Mouse (Mus musculus): ENCODE data around the gene Tnnt3. TPM values are rescaled to one million over a fixed set of nuclear protein-coding genes. Genes with fewer than 3 reads are reported as not detected.

Gene Tnnt3
- polyA plus RNA-seq, 1 experiment from 2014 or later = 3.1 TPM

GRCm38 (mm10) chr7:142549941-142550763 is 51.5 kb downstream of the Tnnt3 start:
- ATAC-seq = no peak
- H3K27ac ChIP-seq (ENCODE audit: low read depth, low read length) = no peak overlapping the region
- WGBS = 80% methylated on average over 10 of the region's 10 CpGs
- no peaks in the 10 kb centered on the region; the same call in 1 of the 2 replicates for H3K27me3 ChIP-seq (replicated peaks; ENCODE audit: control insufficient read depth, insufficient read depth, low read length)
- no peaks in the 10 kb centered on the region for H3K4me1 ChIP-seq (ENCODE audit: control insufficient read depth, insufficient read depth, low read depth, low read length)
- no peak overlapping the region for H3K4me2 ChIP-seq (ENCODE audit: low read length)
- no peaks in the 10 kb centered on the region for H3K36me3 ChIP-seq (ENCODE audit: control insufficient read depth, insufficient read depth, low read length)
- no peaks in the 10 kb centered on the region for H3K9me3 ChIP-seq (ENCODE audit: control insufficient read depth, low read length)
- no peak overlapping the region for H3K9ac ChIP-seq (ENCODE audit: low read depth, low read length)
- no peak overlapping the region for H3K4me3 ChIP-seq (ENCODE audit: low read length)

- WGBS = 80% methylated on average over 14 of the region's 14 CpGs
- Histone ChIP-seq H3K4me2 (ENCODE audit: low read length) (no peak overlapping the region), H3K4me3 (ENCODE audit: low read length) (no peak overlapping the region), H3K9ac (ENCODE audit: low read depth, low read length) (no peak overlapping the region), H3K27me3 (replicated peaks; ENCODE audit: control insufficient read depth, insufficient read depth, low read length) (no peaks in the 10 kb centered on the region; the same call in 1 of the 2 replicates), H3K9me3 (ENCODE audit: control insufficient read depth, low read length) (no peaks in the 10 kb centered on the region), H3K36me3 (ENCODE audit: control insufficient read depth, insufficient read depth, low read length) (no peaks in the 10 kb centered on the region), H3K27ac (ENCODE audit: low read depth, low read length) (no peak overlapping the region), H3K4me1 (ENCODE audit: control insufficient read depth, insufficient read depth, low read depth, low read length) (no peaks in the 10 kb centered on the region)
- ATAC-seq = no peak
Measured at GRCm38 (mm10) chr7:142550935-142551373, 52.3 kb downstream of the Tnnt3 start.

GRCm38 (mm10) chr7:142551691-142552090 is 53.1 kb downstream of the Tnnt3 start:
- H3K9me3 ChIP-seq (ENCODE audit: control insufficient read depth, low read length) = no peaks in the 10 kb centered on the region
- 95% methylated on average over 5 of the region's 5 CpGs for WGBS
- no peak overlapping the region for H3K27ac ChIP-seq (ENCODE audit: low read depth, low read length)
- ATAC-seq = no peak
- no peaks in the 10 kb centered on the region for H3K4me1 ChIP-seq (ENCODE audit: control insufficient read depth, insufficient read depth, low read depth, low read length)
- no peaks in the 10 kb centered on the region for H3K36me3 ChIP-seq (ENCODE audit: control insufficient read depth, insufficient read depth, low read length)
- no peak overlapping the region for H3K4me2 ChIP-seq (ENCODE audit: low read length)
- H3K27me3 ChIP-seq (replicated peaks; ENCODE audit: control insufficient read depth, insufficient read depth, low read length) = no peaks in the 10 kb centered on the region; the same call in 1 of the 2 replicates
- H3K4me3 ChIP-seq (ENCODE audit: low read length) = no peak overlapping the region
- no peak overlapping the region for H3K9ac ChIP-seq (ENCODE audit: low read depth, low read length)

GRCm38 (mm10) chr7:142552591-142553416 is 54.2 kb downstream of the Tnnt3 start:
- ATAC-seq = no peak
- Histone ChIP-seq H3K9ac (ENCODE audit: low read depth, low read length) (no peak overlapping the region), H3K27me3 (replicated peaks; ENCODE audit: control insufficient read depth, insufficient read depth, low read length) (no peaks in the 10 kb centered on the region; the same call in 1 of the 2 replicates), H3K9me3 (ENCODE audit: control insufficient read depth, low read length) (no peaks in the 10 kb centered on the region), H3K27ac (ENCODE audit: low read depth, low read length) (no peak overlapping the region), H3K4me2 (ENCODE audit: low read length) (no peak overlapping the region), H3K36me3 (ENCODE audit: control insufficient read depth, insufficient read depth, low read length) (no peaks in the 10 kb centered on the region), H3K4me1 (ENCODE audit: control insufficient read depth, insufficient read depth, low read depth, low read length) (no peaks in the 10 kb centered on the region), H3K4me3 (ENCODE audit: low read length) (no peak overlapping the region)
- 70% methylated on average over 13 of the region's 13 CpGs for WGBS

GRCm38 (mm10) chr7:142553417-142554335 is 55.0 kb downstream of the Tnnt3 start:
- 47% methylated on average over 11 of the region's 11 CpGs for WGBS
- Histone ChIP-seq H3K4me1 (ENCODE audit: control insufficient read depth, insufficient read depth, low read depth, low read length) (no peaks in the 10 kb centered on the region), H3K4me3 (ENCODE audit: low read length) (no peak overlapping the region), H3K27me3 (replicated peaks; ENCODE audit: control insufficient read depth, insufficient read depth, low read length) (no peaks in the 10 kb centered on the region; the same call in 1 of the 2 replicates), H3K9me3 (ENCODE audit: control insufficient read depth, low read length) (no peaks in the 10 kb centered on the region), H3K36me3 (ENCODE audit: control insufficient read depth, insufficient read depth, low read length) (no peaks in the 10 kb centered on the region), H3K4me2 (ENCODE audit: low read length) (no peak overlapping the region), H3K9ac (ENCODE audit: low read depth, low read length) (no peak overlapping the region), H3K27ac (ENCODE audit: low read depth, low read length) (no peak overlapping the region)
- ATAC-seq = no peak

GRCm38 (mm10) chr7:142554625-142555024 is 56.0 kb downstream of the Tnnt3 start:
- no peak for ATAC-seq
- Histone ChIP-seq H3K9me3 (ENCODE audit: control insufficient read depth, low read length) (no peaks in the 10 kb centered on the region), H3K4me3 (ENCODE audit: low read length) (no peak overlapping the region), H3K4me1 (ENCODE audit: control insufficient read depth, insufficient read depth, low read depth, low read length) (no peaks in the 10 kb centered on the region), H3K36me3 (ENCODE audit: control insufficient read depth, insufficient read depth, low read length) (no peaks in the 10 kb centered on the region), H3K27ac (ENCODE audit: low read depth, low read length) (no peak overlapping the region), H3K9ac (ENCODE audit: low read depth, low read length) (no peak overlapping the region), H3K4me2 (ENCODE audit: low read length) (no peak overlapping the region), H3K27me3 (replicated peaks; ENCODE audit: control insufficient read depth, insufficient read depth, low read length) (no peaks in the 10 kb centered on the region)
- 18% methylated on average over 1 of the region's 1 CpGs for WGBS

- Histone ChIP-seq H3K4me2 (ENCODE audit: low read length) (no peak overlapping the region), H3K27me3 (replicated peaks; ENCODE audit: control insufficient read depth, insufficient read depth, low read length) (no peaks in the 10 kb centered on the region), H3K4me1 (ENCODE audit: control insufficient read depth, insufficient read depth, low read depth, low read length) (no peaks in the 10 kb centered on the region), H3K36me3 (ENCODE audit: control insufficient read depth, insufficient read depth, low read length) (no peaks in the 10 kb centered on the region), H3K9ac (ENCODE audit: low read depth, low read length) (no peak overlapping the region), H3K9me3 (ENCODE audit: control insufficient read depth, low read length) (no peaks in the 10 kb centered on the region), H3K4me3 (ENCODE audit: low read length) (no peak overlapping the region), H3K27ac (ENCODE audit: low read depth, low read length) (no peak overlapping the region)
- 90% methylated on average over 8 of the region's 8 CpGs for WGBS
- no peak for ATAC-seq
Measured at GRCm38 (mm10) chr7:142555366-142556088, 56.9 kb downstream of the Tnnt3 start.

GRCm38 (mm10) chr7:142556089-142556476 is 57.4 kb downstream of the Tnnt3 start:
- no peak for ATAC-seq
- 97% methylated on average over 2 of the region's 2 CpGs for WGBS

More at GRCm38 (mm10) chr7:142556089-142556476, 57.4 kb downstream of the Tnnt3 start:
- H3K4me2 ChIP-seq (ENCODE audit: low read length) = no peak overlapping the region
- H3K27me3 ChIP-seq (replicated peaks; ENCODE audit: control insufficient read depth, insufficient read depth, low read length) = no peaks in the 10 kb centered on the region
- H3K4me1 ChIP-seq (ENCODE audit: control insufficient read depth, insufficient read depth, low read depth, low read length) = no peaks in the 10 kb centered on the region
- no peaks in the 10 kb centered on the region for H3K36me3 ChIP-seq (ENCODE audit: control insufficient read depth, insufficient read depth, low read length)
- H3K27ac ChIP-seq (ENCODE audit: low read depth, low read length) = no peak overlapping the region
- H3K4me3 ChIP-seq (ENCODE audit: low read length) = no peak overlapping the region
- H3K9ac ChIP-seq (ENCODE audit: low read depth, low read length) = no peak overlapping the region
- H3K9me3 ChIP-seq (ENCODE audit: control insufficient read depth, low read length) = no peaks in the 10 kb centered on the region
